Mouse (Mus musculus) stomach, postnatal 0 days (tissue): ENCODE data around the gene Negr1. TPM values are rescaled to one million over a fixed set of nuclear protein-coding genes. Genes with fewer than 3 reads are reported as not detected.

Experiments
- ATAC-seq: fragments of 200-750 bp; cut with Nextera tagmentation; 2 replicates; pipeline ENCODE4 v1.8.0; 2017; ENCODE audit not compliant: low FRiP score, low TSS enrichment
- DNase-seq: peaks from one replicate; pipeline ENCODE4 v3.0.0-alpha.2; 2016; ENCODE audit warnings: low spot score
- H3K27ac ChIP-seq: fragments of 300-500 bp; sonication (generic); replicated peaks from 2 replicates; pipeline ENCODE4 v1.5.1; 2014; ENCODE audit warnings: mild to moderate bottlenecking, control low read depth
- H3K27me3 ChIP-seq: fragments of 300-500 bp; sonication (generic); 2 replicates; pipeline ENCODE4 v1.6.1; 2014; ENCODE audit warnings: low read length; ENCODE audit not compliant: control insufficient read depth, insufficient read depth
- H3K36me3 ChIP-seq: fragments of 300-500 bp; sonication (generic); 2 replicates; pipeline ENCODE4 v1.6.1; 2014; ENCODE audit warnings: low read length, mixed read lengths; ENCODE audit not compliant: control insufficient read depth, insufficient read depth
- H3K4me1 ChIP-seq: fragments of 300-500 bp; sonication (generic); replicated peaks from 2 replicates; pipeline ENCODE4 v1.6.1; 2014; ENCODE audit warnings: antibody characterized with exemption; ENCODE audit not compliant: control insufficient read depth, insufficient read depth
- H3K4me2 ChIP-seq: fragments of 300-500 bp; sonication (generic); replicated peaks from 2 replicates; pipeline ENCODE4 v1.6.1; 2014; ENCODE audit warnings: low read depth, mild to moderate bottlenecking, control low read depth, moderate library complexity
- H3K4me3 ChIP-seq: fragments of 300-500 bp; sonication (generic); 2 replicates; pipeline ENCODE4 v1.5.1; 2014; ENCODE audit warnings: low read depth, low read length, control low read depth
- H3K9ac ChIP-seq: fragments of 300-500 bp; sonication (generic); 2 replicates; pipeline ENCODE4 v1.6.1; 2014; ENCODE audit warnings: mild to moderate bottlenecking, low read length, control low read depth, mixed read lengths
- H3K9me3 ChIP-seq: fragments of 300-500 bp; sonication (generic); 2 replicates; pipeline ENCODE4 v1.6.1; 2016; ENCODE audit warnings: low read length; ENCODE audit not compliant: control insufficient read depth
- CTCF ChIP-seq: IDR thresholded peaks from 2 replicates; pipeline ENCODE4 v1.5.1; 2016; ENCODE audit warnings: antibody characterized with exemption, low read depth, mild to moderate bottlenecking, moderate library complexity
- EP300 ChIP-seq: optimal IDR thresholded peaks from 2 replicates; pipeline ENCODE3; 2016; ENCODE audit warnings: antibody characterized with exemption
- WGBS: fragments of 180-500 bp; shearing (Covaris S2); extraction: QIAGEN DNeasy Blood & Tissue Kit; methylation state at CpG from one replicate; pipeline ENCODE4 v1.1.7; 2014; 5-methylcytosine and 5-hydroxymethylcytosine counted together
- polyA plus RNA-seq: library from polyadenylated mRNA; unstranded; fragments of >200 nt; fragmentation: Nextera tagmentation; extraction: Ambion mirVana; gene quantifications from 2 replicates; pipeline ENCODE4 v1.2.1, GENCODE M21; 2015

Gene Negr1
- polyA plus RNA-seq, 1 experiment from 2014 or later: 1.5 TPM

DNA sequence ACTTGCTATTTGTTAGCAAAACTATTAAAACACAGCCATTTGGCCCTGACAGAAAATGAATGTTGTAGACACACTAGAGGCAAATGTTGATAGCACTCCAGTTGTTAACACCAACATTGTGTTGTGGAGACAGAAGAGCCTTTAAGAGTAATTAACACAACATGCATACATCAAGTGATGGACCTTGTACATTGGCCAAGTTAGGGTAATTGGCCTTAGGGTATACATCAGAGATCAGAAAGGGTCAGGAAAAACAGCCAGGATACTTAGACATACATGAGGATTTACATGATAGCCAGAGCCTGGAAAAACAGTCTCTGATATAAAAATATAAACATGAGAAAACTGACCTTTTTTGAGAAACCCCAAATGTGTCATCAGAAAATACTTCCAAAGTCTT, 255.3 kb downstream of the Negr1 start:
- no peak for DNase-seq
- no peak overlapping the region for H3K4me3 ChIP-seq
- no peaks in the 10 kb centered on the region for H3K36me3 ChIP-seq
- H3K9ac ChIP-seq: no peak overlapping the region
- H3K27me3 ChIP-seq: no peaks in the 10 kb centered on the region
- no peaks in the 10 kb centered on the region for H3K9me3 ChIP-seq
- H3K4me2 ChIP-seq: no peak overlapping the region
- TF ChIP-seq CTCF (no peak), EP300 (no peak)
- H3K27ac ChIP-seq: no peak overlapping the region
- no peaks in the 10 kb centered on the region for H3K4me1 ChIP-seq
- no peak for ATAC-seq

DNA sequence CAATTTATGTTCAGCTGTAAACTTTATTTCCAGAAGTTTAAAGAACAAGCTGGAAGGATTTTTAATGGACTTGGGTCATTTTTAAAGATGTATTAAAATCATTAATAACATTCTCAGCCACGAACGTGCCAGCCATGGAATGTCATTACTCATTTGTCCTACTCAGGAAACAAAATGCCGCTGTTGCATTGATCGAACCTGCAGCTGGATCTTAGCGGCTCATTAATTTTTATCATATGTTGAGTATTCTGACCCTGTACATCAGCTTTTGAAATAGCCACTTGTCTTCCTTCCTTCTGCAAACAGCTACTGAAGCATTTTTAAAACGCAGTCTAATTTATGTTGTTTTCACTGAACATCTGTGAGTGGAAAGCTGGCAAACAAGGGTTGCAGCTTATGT, 255.9 kb downstream of the Negr1 start:
- no peak overlapping the region for H3K4me3 ChIP-seq
- no peak for DNase-seq
- H3K27ac ChIP-seq: no peak overlapping the region
- H3K27me3 ChIP-seq: no peaks in the 10 kb centered on the region
- H3K9me3 ChIP-seq: no peaks in the 10 kb centered on the region
- H3K9ac ChIP-seq: no peak overlapping the region
- WGBS: 37% methylated on average over 6 of the region's 6 CpGs
- no peak for ATAC-seq
- no peaks in the 10 kb centered on the region for H3K36me3 ChIP-seq
- no peak for TF ChIP-seq CTCF
- TF ChIP-seq EP300: no peak
- no peak overlapping the region for H3K4me2 ChIP-seq
- H3K4me1 ChIP-seq: no peaks in the 10 kb centered on the region

DNA sequence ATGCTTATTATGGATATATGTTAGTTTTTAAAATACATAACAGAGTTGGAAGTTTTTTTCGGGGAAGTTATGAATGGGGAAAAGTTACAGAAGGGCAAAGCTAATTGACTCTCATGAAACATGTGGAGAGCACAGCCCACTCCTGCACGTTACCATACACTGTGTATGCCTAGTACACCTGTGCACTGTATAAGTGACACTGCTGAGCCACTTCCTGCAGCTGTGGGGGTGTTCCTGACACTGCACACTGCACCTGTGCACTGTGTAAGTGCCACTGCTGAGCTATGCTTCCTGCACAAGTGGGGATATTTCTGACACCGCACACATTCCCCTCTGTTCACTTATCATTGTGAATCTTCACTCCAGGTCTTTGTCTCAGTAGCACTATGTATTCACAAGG, 261.4 kb downstream of the Negr1 start:
- TF ChIP-seq CTCF (no peak), EP300 (no peak)
- Histone ChIP-seq H3K27ac (no peak overlapping the region), H3K9ac (no peak overlapping the region), H3K4me3 (no peak overlapping the region), H3K27me3 (no peaks in the 10 kb centered on the region), H3K9me3 (no peaks in the 10 kb centered on the region), H3K4me2 (no peak overlapping the region), H3K4me1 (no peaks in the 10 kb centered on the region), H3K36me3 (no peaks in the 10 kb centered on the region)
- WGBS: 68% methylated on average over 3 of the region's 3 CpGs
- no peak for DNase-seq
- no peak for ATAC-seq

DNA sequence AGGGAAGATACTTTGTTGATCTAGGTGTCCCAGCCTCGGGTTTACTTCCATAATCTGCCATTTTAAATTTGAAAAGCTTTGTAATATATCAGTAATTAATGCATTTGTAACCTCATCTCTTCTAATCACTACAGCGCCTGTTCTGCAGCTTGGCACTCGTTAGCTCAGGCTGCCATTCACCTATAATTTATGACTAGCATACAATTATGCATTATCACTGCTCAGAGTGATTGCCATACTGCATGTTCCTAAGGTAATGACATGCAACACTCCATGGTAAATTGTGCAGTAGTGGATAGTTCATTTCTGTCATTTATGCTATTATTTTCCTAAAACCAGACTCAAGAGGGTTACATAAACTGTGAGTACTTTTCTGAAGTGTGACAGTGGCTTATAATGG, 272.3 kb downstream of the Negr1 start:
- Histone ChIP-seq H3K27ac (no peak overlapping the region), H3K9me3 (no peaks in the 10 kb centered on the region), H3K9ac (no peak overlapping the region), H3K4me1 (no peaks in the 10 kb centered on the region), H3K4me3 (no peak overlapping the region), H3K36me3 (no peaks in the 10 kb centered on the region), H3K27me3 (no peaks in the 10 kb centered on the region), H3K4me2 (no peak overlapping the region)
- TF ChIP-seq EP300 (no peak), CTCF (no peak)
- 65% methylated on average over 3 of the region's 3 CpGs for WGBS
- no peak for DNase-seq
- ATAC-seq: no peak

GRCm38 (mm10) chr3:156838550-156838949, 277.0 kb downstream of the Negr1 start:
- TF ChIP-seq CTCF (no peak), EP300 (no peak)
- Histone ChIP-seq H3K27me3 (no peaks in the 10 kb centered on the region), H3K36me3 (no peaks in the 10 kb centered on the region), H3K9ac (no peak overlapping the region), H3K27ac (no peak overlapping the region), H3K4me3 (no peak overlapping the region), H3K4me1 (no peaks in the 10 kb centered on the region), H3K4me2 (no peak overlapping the region), H3K9me3 (no peaks in the 10 kb centered on the region)
- ATAC-seq (no peak), DNase-seq (no peak)
- WGBS: 56% methylated on average over 2 of the region's 2 CpGs

GRCm38 (mm10) chr3:156848385-156848784, 286.8 kb downstream of the Negr1 start:
- Histone ChIP-seq H3K27me3 (no peaks in the 10 kb centered on the region), H3K4me3 (no peak overlapping the region), H3K36me3 (no peaks in the 10 kb centered on the region), H3K9ac (no peak overlapping the region), H3K4me2 (no peak overlapping the region), H3K9me3 (no peaks in the 10 kb centered on the region), H3K4me1 (no peaks in the 10 kb centered on the region), H3K27ac (no peak overlapping the region)
- DNase-seq (no peak), ATAC-seq (no peak)
- TF ChIP-seq EP300 (no peak), CTCF (no peak)
- WGBS: 62% methylated on average over 2 of the region's 2 CpGs
